Mouse (Mus musculus): ENCODE results near the gene Rxfp3. TPM values are rescaled to one million over a fixed set of nuclear protein-coding genes. Genes with fewer than 3 reads are reported as not detected.

Gene Rxfp3
- total RNA-seq (2021), result under 1 TPM; 0.05 to 0.09 TPM

- DNase-seq, result peak; percentile 17
These were observed at the start of gene Rxfp3 for GRCm38 (mm10) chr15:11037711-11038110. Gene Rxfp3, minus strand, starts transcription at chr15:11037991.

DNA sequence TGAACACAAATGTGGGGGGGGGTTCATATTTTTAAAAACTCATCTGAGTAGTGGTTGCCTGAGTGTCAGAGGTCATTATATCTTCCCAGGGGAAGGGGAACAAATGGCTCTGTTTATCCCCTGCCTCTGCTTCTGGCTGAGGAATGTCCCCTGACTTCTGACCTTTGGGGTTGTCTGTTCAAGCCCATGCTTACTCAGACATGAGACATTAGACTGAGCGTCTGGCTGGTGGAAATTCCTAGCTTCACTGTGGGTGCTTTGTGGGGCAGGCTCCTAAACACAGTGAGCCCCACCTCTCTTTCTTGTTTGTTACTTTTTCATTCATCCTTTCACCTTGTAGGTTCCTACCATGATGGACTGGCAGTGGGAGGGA, 47.2 kb upstream of the Rxfp3 start:
- DNase-seq, result no peak

- no peak for DNase-seq
These were observed 46.6 kb upstream of the Rxfp3 start for GRCm38 (mm10) chr15:11084241-11084992.

DNA sequence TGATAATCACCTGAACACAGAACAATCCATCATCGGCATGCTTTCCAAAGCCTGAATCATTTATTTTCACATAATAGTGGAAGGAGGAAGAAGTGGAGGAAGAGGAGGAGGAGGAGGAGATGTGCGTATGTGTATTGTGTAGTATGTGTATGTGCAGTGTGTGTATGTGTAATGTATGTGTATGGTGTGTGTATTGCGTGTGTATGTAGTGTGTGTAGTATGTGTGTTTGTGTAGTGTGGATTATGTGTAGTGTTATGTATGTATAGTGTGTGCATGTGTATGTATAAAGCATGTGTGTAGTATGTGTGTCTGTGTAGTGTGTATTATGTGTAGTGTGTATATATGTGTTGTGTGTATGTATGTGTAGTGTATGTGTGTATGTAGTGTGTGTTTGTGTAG, 45.9 kb upstream of the Rxfp3 start:
- no peak for DNase-seq

DNA sequence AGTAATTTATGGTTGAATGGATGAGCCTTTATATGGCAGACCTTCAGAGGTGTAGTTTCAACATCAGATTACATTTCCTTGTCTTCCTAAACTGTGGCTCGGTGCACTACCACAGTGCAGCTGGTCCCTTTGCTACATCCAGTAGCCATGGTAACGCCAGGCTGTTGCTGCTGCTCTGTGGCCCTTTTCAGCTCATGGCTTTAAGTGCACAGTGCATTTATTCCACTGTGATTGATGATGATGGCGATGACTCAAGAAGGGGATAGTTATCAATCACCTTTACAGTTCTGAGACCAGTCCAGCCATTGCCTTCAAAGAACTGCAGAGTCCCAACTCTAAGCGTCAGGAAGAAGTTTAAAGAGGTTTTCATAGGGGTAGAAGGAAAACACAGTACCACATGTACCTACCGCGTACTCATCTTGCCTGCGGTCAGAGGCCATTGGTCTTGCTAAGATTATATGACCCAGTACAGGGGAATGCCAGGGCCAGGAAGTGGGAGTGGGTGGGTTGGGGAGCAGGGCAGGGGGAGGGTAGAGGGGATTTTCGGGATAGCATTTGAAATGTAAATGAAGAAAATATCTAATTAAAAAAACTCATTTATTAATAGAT, 45.3 kb upstream of the Rxfp3 start:
- DNase-seq, result no peak

DNA sequence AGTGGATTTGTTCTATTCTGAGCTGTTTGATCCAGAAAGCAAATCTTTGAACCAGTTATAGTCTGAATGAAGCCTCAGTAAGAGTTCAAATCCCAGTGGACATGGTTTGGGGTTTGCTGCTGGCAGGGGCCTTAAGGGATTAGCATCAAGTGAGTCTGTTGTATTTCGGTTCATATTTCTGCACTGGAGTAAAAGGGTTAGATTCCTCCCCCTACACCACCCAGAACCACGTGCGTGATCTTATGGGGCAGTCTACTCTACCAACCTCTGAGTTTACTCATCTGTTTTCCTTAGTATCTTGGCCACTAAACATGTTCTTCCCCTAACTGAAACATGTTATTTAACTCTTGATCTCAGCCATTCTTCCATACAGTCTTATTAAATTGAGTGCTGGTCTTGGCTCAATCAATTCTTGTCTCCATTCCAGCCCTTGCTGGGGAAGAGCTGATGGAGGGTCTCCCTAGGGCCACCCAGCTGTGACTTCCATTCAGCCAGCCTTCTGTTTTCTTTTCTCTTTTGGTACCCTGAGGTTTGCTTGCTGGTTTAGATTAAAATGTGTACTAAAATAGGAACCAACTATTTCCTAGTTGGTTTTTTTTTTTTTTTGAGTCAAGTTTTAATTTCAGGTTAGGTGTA, 38.1 kb upstream of the Rxfp3 start:
- no peak for DNase-seq

- DNase-seq, result no peak
These were observed 30.1 kb upstream of the Rxfp3 start for GRCm38 (mm10) chr15:11067891-11068290.

DNA sequence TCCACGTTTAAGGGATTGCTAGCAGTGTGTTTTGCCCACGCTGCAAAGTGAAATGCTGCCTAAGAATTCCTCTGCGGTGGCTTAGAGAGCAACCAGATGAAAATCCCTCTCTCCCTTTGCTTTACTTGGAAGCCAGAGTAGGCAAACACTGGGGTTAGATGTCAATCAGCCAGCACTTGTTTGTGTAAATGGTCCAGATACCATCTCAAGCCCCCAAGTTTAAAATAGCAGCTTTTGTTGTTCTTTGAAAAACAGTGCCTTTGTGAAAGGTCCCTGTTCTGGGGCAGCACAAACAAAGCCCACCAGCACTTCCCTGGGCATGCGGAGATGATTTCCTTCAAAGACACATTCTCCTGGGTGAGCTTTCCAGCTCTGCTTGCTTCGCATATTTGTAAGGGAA, 28.5 kb upstream of the Rxfp3 start:
- no peak for DNase-seq

GRCm38 (mm10) chr15:11065528-11066171, 27.9 kb upstream of the Rxfp3 start:
- no peak for DNase-seq

GRCm38 (mm10) chr15:11064558-11065411, 27.0 kb upstream of the Rxfp3 start, which contains the start of gene Adamts12:
Gene Adamts12, plus strand, starts transcription at chr15:11064790.
- DNase-seq, result peak; percentile 82

- DNase-seq, result no peak
These were observed 26.4 kb upstream of the Rxfp3 start for GRCm38 (mm10) chr15:11064160-11064557.

GRCm38 (mm10) chr15:11062903-11063302, 25.1 kb upstream of the Rxfp3 start:
- no peak for DNase-seq

- no peak for DNase-seq
These were observed 16.8 kb upstream of the Rxfp3 start for GRCm38 (mm10) chr15:11054440-11055080.

DNA sequence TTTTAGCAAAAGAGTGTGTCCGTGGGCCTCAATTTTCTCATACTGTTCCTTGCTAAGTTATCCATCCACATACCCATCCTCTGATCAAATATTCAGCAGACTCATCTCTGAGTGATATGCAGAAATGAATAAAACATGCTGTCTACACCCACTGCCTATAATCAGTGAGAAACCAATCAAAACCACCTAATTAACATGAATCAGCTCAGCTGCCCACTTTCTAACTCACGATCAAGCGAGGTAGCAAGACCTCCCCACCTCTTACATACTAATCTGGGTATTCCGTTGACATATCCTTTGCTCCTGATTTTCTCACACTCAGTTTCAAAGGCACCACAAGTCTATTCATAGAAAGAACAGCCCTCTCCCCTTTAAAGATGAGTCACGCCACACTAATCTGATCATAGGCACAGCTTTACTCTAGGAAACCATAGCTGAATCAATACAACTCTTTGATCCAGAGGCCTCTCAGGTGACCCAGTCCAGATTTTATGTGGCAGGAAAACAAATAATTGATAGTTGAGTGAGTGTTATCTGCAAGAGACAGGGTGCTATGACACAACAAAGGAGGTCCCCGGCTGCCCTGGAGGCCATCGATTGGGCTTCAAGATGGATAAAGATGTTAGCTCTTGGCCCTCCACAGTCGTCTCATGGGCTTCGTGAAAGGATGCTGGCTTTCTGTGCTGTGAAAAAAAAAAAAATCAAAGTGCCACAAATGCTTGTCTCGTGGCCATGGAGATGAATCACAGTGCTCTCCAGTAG, 16.1 kb upstream of the Rxfp3 start:
- DNase-seq, result no peak

DNA sequence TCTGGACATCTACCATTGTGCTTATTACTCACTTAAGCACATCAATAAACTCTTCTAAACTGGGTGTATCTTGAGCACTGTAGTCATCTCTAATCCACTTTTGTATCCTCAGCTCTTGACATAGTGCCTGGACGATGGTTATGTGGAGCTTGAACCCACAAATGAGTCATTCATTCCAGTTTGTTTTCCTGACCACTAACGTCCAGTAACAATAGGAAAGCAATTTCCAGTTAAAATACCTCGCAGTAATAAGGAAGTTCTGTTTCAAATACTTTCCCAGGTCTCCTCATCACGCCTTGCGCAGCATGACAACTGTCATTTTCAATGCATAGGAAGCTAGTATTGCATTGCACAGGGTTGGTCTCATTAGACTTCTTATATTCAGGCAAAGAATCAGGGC, 5.0 kb upstream of the Rxfp3 start:
- no peak for DNase-seq

- no peak for DNase-seq
These were observed 3.4 kb upstream of the Rxfp3 start for GRCm38 (mm10) chr15:11041229-11041628.

GRCm38 (mm10) chr15:11040067-11040466, 2.3 kb upstream of the Rxfp3 start:
- no peak for DNase-seq

DNA sequence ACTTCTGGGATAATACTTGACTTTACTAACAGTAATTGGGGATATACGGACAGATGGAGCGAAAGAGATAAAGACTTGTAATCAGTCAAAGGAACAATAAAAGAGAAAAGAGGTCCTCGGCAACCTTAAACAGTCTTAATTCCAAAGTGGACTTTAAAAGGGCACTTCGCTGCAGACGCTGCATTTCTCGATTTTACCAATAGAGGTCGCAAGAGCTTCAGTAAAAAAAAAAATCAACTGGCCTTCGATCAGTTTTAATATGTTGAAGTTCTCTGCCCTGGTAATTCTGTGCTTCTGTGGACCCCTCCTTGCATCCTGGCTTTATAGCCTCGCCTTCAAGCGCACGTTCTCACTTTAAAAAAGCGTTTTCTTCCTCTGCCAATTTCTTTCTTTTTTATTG, 685 bp upstream of the Rxfp3 start:
- peak; percentile 63 for DNase-seq

GRCm38 (mm10) chr15:11037376-11037695, 455 bp downstream of the Rxfp3 start:
- no peak for DNase-seq

- no peak for DNase-seq
These were observed 1.0 kb downstream of the Rxfp3 start for GRCm38 (mm10) chr15:11036535-11037375.
